Mouse (Mus musculus) hindbrain, embryonic 11.5 days (tissue): ENCODE results near the gene 1700016K19Rik. TPM values are rescaled to one million over a fixed set of nuclear protein-coding genes. Genes with fewer than 3 reads are reported as not detected.
"Not testable (repeated sequence)": the region's sequence is repeated elsewhere in the genome, so short reads cannot be mapped to it uniquely, and the experiment has no call there.

ENCODE experiments used
- ATAC-seq: fragments of 200-750 bp; cut with Nextera tagmentation; 2 replicates; pipeline ENCODE4 v1.8.0; 2017; ENCODE audit warnings: mild to moderate bottlenecking, moderate TSS enrichment, moderate library complexity; ENCODE audit not compliant: low FRiP score
- DNase-seq: peaks from one replicate; pipeline ENCODE4 v3.0.0-alpha.2; 2015; ENCODE audit warnings: low spot score
- H3K27ac ChIP-seq: fragments of 300-500 bp; sonication (generic); 2 replicates; pipeline ENCODE4 v1.5.1; 2014; ENCODE audit warnings: mild to moderate bottlenecking, low read depth, low read length
- H3K27me3 ChIP-seq: fragments of 300-500 bp; sonication (generic); 2 replicates; pipeline ENCODE4 v1.6.1; 2014; ENCODE audit warnings: mild to moderate bottlenecking, low read length, moderate library complexity, mixed read lengths; ENCODE audit not compliant: control insufficient read depth, insufficient read depth
- H3K36me3 ChIP-seq: fragments of 300-500 bp; sonication (generic); 2 replicates; pipeline ENCODE4 v1.6.1; 2014; ENCODE audit warnings: mild to moderate bottlenecking, low read length, moderate library complexity, mixed read lengths; ENCODE audit not compliant: control insufficient read depth, insufficient read depth
- H3K4me1 ChIP-seq: fragments of 300-500 bp; sonication (generic); replicated peaks from 2 replicates; pipeline ENCODE4 v1.6.1; 2014; ENCODE audit warnings: low read length, mixed read lengths; ENCODE audit not compliant: control insufficient read depth, insufficient read depth
- H3K4me2 ChIP-seq: fragments of 300-500 bp; sonication (generic); replicated peaks from 2 replicates; pipeline ENCODE4 v1.6.1; 2014; ENCODE audit warnings: mild to moderate bottlenecking, low read depth, low read length
- H3K4me3 ChIP-seq: fragments of 300-500 bp; sonication (generic); 2 replicates; pipeline ENCODE4 v1.5.1; 2014; ENCODE audit warnings: low read depth, low read length
- H3K9ac ChIP-seq: fragments of 300-500 bp; sonication (generic); 2 replicates; pipeline ENCODE4 v1.6.1; 2014; ENCODE audit warnings: low read depth, low read length
- H3K9me3 ChIP-seq: fragments of 300-500 bp; sonication (generic); 2 replicates; pipeline ENCODE4 v1.6.1; 2016; ENCODE audit warnings: low read length; ENCODE audit not compliant: control insufficient read depth
- WGBS: fragments of 180-500 bp; shearing (Covaris S2); extraction: QIAGEN DNeasy Blood & Tissue Kit; methylation state at CpG from one replicate; pipeline ENCODE4 v1.1.7; 2014; 5-methylcytosine and 5-hydroxymethylcytosine counted together
- polyA plus RNA-seq: library from polyadenylated mRNA; unstranded; fragments of >200 nt; fragmentation: Nextera tagmentation; extraction: Ambion mirVana; gene quantifications from 2 replicates; pipeline ENCODE4 v1.2.1, GENCODE M21; 2014

Gene 1700016K19Rik
- polyA plus RNA-seq, 1 experiment from 2014 or later, result 3.1 TPM

GRCm38 (mm10) chr11:75994357-75994756 lies 5.4 kb upstream of the 1700016K19Rik start:
- DNase-seq, result no peak
- Histone ChIP-seq H3K9me3 (no peaks in the 10 kb centered on the region), H3K4me3 (no peak overlapping the region), H3K9ac (no peak overlapping the region), H3K4me1 (no peaks in the 10 kb centered on the region), H3K4me2 (no peak overlapping the region), H3K36me3 (no peaks in the 10 kb centered on the region), H3K27ac (no peak overlapping the region), H3K27me3 (no peaks in the 10 kb centered on the region)
- ATAC-seq, result no peak
- 52% methylated on average over 9 of the region's 9 CpGs for WGBS

GRCm38 (mm10) chr11:76000701-76001100 lies 989 bp downstream of the 1700016K19Rik start:
- no peak overlapping the region for H3K9ac ChIP-seq
- DNase-seq, result no peak
- H3K36me3 ChIP-seq, result no peaks in the 10 kb centered on the region
- WGBS, result 90% methylated on average over 5 of the region's 5 CpGs
- no peak overlapping the region for H3K4me2 ChIP-seq
- H3K4me1 ChIP-seq, result no peaks in the 10 kb centered on the region
- no peaks in the 10 kb centered on the region for H3K9me3 ChIP-seq
- H3K4me3 ChIP-seq, result no peak overlapping the region
- no peak overlapping the region for H3K27ac ChIP-seq
- peaks cover 2% of the 10 kb centered on the region; the same call in 1 of the 2 replicates for H3K27me3 ChIP-seq
- ATAC-seq, result no peak

GRCm38 (mm10) chr11:76001237-76001878 lies 1.6 kb downstream of the 1700016K19Rik start:
- Histone ChIP-seq H3K9ac (no peak overlapping the region), H3K4me3 (no peak overlapping the region), H3K27me3 (peaks cover 2% of the 10 kb centered on the region; the same call in 1 of the 2 replicates), H3K27ac (no peak overlapping the region), H3K36me3 (no peaks in the 10 kb centered on the region), H3K4me1 (no peaks in the 10 kb centered on the region), H3K9me3 (no peaks in the 10 kb centered on the region), H3K4me2 (no peak overlapping the region)
- ATAC-seq (no peak), DNase-seq (no peak)
- WGBS, result 55% methylated on average over 3 of the region's 3 CpGs

GRCm38 (mm10) chr11:76004276-76004675 lies 4.6 kb downstream of the 1700016K19Rik start:
- not testable (repeated sequence) for H3K36me3 ChIP-seq, H3K9ac ChIP-seq, DNase-seq, H3K4me1 ChIP-seq, H3K27me3 ChIP-seq, H3K4me2 ChIP-seq, H3K9me3 ChIP-seq, H3K27ac ChIP-seq, ATAC-seq, H3K4me3 ChIP-seq
- 91% methylated on average over 7 of the region's 7 CpGs for WGBS

GRCm38 (mm10) chr11:76008162-76008561 lies 8.4 kb downstream of the 1700016K19Rik start:
- no peak overlapping the region for H3K4me3 ChIP-seq
- no peaks in the 10 kb centered on the region for H3K36me3 ChIP-seq
- DNase-seq, result no peak
- no peak for ATAC-seq
- H3K9me3 ChIP-seq, result no peaks in the 10 kb centered on the region
- H3K4me2 ChIP-seq, result no peak overlapping the region
- no peaks in the 10 kb centered on the region for H3K27me3 ChIP-seq
- WGBS, result 83% methylated on average over 2 of the region's 2 CpGs
- no peak overlapping the region for H3K27ac ChIP-seq
- no peaks in the 10 kb centered on the region for H3K4me1 ChIP-seq
- H3K9ac ChIP-seq, result no peak overlapping the region

GRCm38 (mm10) chr11:76009101-76009500 lies 9.4 kb downstream of the 1700016K19Rik start:
- ATAC-seq (no peak), DNase-seq (no peak)
- 81% methylated on average over 6 of the region's 6 CpGs for WGBS
- Histone ChIP-seq H3K27me3 (no peaks in the 10 kb centered on the region), H3K4me2 (no peak overlapping the region), H3K4me1 (no peaks in the 10 kb centered on the region), H3K9ac (no peak overlapping the region), H3K36me3 (no peaks in the 10 kb centered on the region), H3K4me3 (no peak overlapping the region), H3K9me3 (no peaks in the 10 kb centered on the region), H3K27ac (no peak overlapping the region)

- DNase-seq (no peak), ATAC-seq (no peak)
- Histone ChIP-seq H3K9me3 (no peaks in the 10 kb centered on the region), H3K27me3 (no peaks in the 10 kb centered on the region), H3K4me3 (no peak overlapping the region), H3K4me1 (no peaks in the 10 kb centered on the region), H3K27ac (no peak overlapping the region), H3K4me2 (no peak overlapping the region), H3K36me3 (no peaks in the 10 kb centered on the region), H3K9ac (no peak overlapping the region)
- 92% methylated on average over 9 of the region's 9 CpGs for WGBS
These were observed 11.3 kb downstream of the 1700016K19Rik start for GRCm38 (mm10) chr11:76010838-76011624.

GRCm38 (mm10) chr11:76015251-76015650 lies 15.5 kb downstream of the 1700016K19Rik start:
- no peak overlapping the region for H3K4me2 ChIP-seq
- ATAC-seq (no peak), DNase-seq (no peak)
- no peak overlapping the region for H3K4me3 ChIP-seq
- WGBS, result 88% methylated on average over 6 of the region's 6 CpGs
- no peak overlapping the region for H3K9ac ChIP-seq
- no peaks in the 10 kb centered on the region for H3K36me3 ChIP-seq
- no peak overlapping the region for H3K27ac ChIP-seq
- no peaks in the 10 kb centered on the region for H3K27me3 ChIP-seq
- no peaks in the 10 kb centered on the region for H3K4me1 ChIP-seq
- no peaks in the 10 kb centered on the region for H3K9me3 ChIP-seq

- Histone ChIP-seq H3K9ac (no peak overlapping the region), H3K4me2 (no peak overlapping the region), H3K27ac (no peak overlapping the region), H3K4me1 (no peaks in the 10 kb centered on the region), H3K36me3 (no peaks in the 10 kb centered on the region), H3K9me3 (no peaks in the 10 kb centered on the region), H3K4me3 (no peak overlapping the region), H3K27me3 (no peaks in the 10 kb centered on the region)
- ATAC-seq (no peak), DNase-seq (no peak)
- WGBS, result 83% methylated on average over 4 of the region's 4 CpGs
These were observed 16.1 kb downstream of the 1700016K19Rik start for GRCm38 (mm10) chr11:76015814-76016213.
